15 mouse cellular contexts compared by ENCODE assay signal in the genomic region with DNA sequence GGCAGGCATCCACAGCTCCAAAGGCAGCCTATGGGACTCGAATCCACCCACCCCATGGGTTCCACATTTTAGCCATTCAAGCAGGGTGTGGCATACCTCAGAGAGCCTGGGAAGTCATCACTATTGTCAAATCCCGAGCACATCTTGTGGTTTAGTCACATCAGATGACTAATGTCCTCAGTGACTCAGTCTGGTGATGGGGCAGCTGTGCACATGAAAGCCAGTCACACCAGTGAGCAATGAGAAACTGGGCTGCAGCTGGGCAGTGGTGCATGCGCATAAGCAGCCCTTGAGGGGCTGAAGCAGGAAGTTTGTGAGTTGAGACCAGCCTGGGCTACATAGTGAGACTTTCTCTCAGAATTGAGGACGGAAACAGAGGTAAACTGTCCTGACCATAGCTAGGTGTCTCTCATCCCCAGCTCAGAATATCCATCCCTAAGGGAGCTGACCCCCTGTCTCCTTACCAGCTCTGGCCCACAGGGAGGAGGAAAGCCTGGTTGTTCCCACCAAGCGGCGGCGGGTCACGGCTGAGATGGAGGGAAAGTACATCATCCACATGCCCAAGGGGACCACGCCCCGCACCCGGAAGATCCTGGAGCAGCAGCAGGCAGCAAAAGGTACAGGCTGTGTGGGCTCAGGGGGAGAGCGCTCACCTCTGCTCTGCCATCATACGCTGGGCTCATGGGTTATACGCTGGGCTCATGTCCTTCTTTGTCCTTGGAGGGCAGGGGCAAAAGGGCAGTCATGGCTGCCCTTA. TPM values are rescaled to one million over a fixed set of nuclear protein-coding genes. Genes with fewer than 3 reads are reported as not detected.
DNase-seq lines count a peak whose midpoint lies in the region; ATAC-seq and TF ChIP-seq lines count a peak whose summit lies in the region.
"Had no signal": no experiment of that assay in that cellular context is flagged by ENCODE, and none has a peak within 500 bp of the region (broad histone marks: within the 10 kb centered on the region; RNA-seq: fewer than 3 reads in every experiment).

No protein-coding gene starts in this region.

- H3K9ac ChIP-seq in stomach, embryonic 15.5 days: no peak overlapping the region
- no peak overlapping the region for H3K9ac ChIP-seq in stomach, postnatal 0 days (ENCODE audit: low read length)
- H3K9ac ChIP-seq: hindbrain, embryonic 12.5 days; neural tube, embryonic 15.5 days had no signal

- H3K4me2 ChIP-seq in stomach, embryonic 15.5 days: no peak overlapping the region
- no peak overlapping the region for H3K4me2 ChIP-seq in stomach, postnatal 0 days (replicated peaks; ENCODE audit: low read depth)
- H3K4me2 ChIP-seq: hindbrain, embryonic 12.5 days; neural tube, embryonic 15.5 days had no signal

- TF ChIP-seq CTCF in stomach, postnatal 0 days (IDR thresholded peaks at IDR 0.05; ENCODE audit: low read depth): no peak

- H3K79me2 ChIP-seq in macrophage (ENCODE audit: inconsistent target): peaks cover 46% of the 10 kb centered on the region

- H3K36me3 ChIP-seq in stomach, embryonic 15.5 days: peaks cover 45% of the 10 kb centered on the region
- H3K36me3 ChIP-seq in stomach, postnatal 0 days (ENCODE audit: control insufficient read depth, insufficient read depth, low read length): peaks cover 20% of the 10 kb centered on the region
- peaks cover 32% of the 10 kb centered on the region for H3K36me3 ChIP-seq in macrophage (ENCODE audit: inconsistent target)

- H3K4me1 ChIP-seq in stomach, embryonic 15.5 days: no peaks in the 10 kb centered on the region
- H3K4me1 ChIP-seq in stomach, postnatal 0 days (replicated peaks; ENCODE audit: control insufficient read depth, insufficient read depth): no peaks in the 10 kb centered on the region
- H3K4me1 ChIP-seq: hindbrain, embryonic 12.5 days; neural tube, embryonic 15.5 days had no signal

- DNase-seq in stomach, postnatal 0 days (ENCODE audit: low spot score): no peak
- peak; percentile 41 for DNase-seq in NIH3T3 (ENCODE audit: low read depth)
- no peak for DNase-seq in kidney, adult 18-20 months
- no peak for DNase-seq in frontal cortex, adult 2 months (ENCODE audit: extremely low spot score in 1 of 2, low spot score in 1 of 2)
- no peak for DNase-seq in MN1 (ENCODE audit: low spot score)
- DNase-seq: kidney, adult 11 months; lung, postnatal 14 days; right cerebral cortex, postnatal 25 days; thymus, postnatal 36 days had no signal

- 89% methylated on average over 14 of the region's 14 CpGs for WGBS in stomach, embryonic 15.5 days
- 85% methylated on average over 14 of the region's 14 CpGs for WGBS in stomach, postnatal 0 days
- 76% methylated on average over 14 of the region's 14 CpGs for WGBS in macrophage (ENCODE audit: missing documents)

- H3K4me3 ChIP-seq in stomach, embryonic 15.5 days (replicated peaks): no peak overlapping the region
- H3K4me3 ChIP-seq in stomach, postnatal 0 days (ENCODE audit: low read depth, low read length): no peak overlapping the region
- peak overlapping the region; percentile 34 for H3K4me3 ChIP-seq in macrophage (ENCODE audit: inconsistent target)
- H3K4me3 ChIP-seq: hindbrain, embryonic 12.5 days; neural tube, embryonic 15.5 days had no signal

- 0 out of 2 replicates have a peak, but pooled peaks have one; percentile 9 for ATAC-seq in stomach, embryonic 15.5 days (ENCODE audit: insufficient read depth, low FRiP score, low read depth)
- ATAC-seq in stomach, postnatal 0 days (ENCODE audit: low FRiP score, low TSS enrichment): no peak
- ATAC-seq: midbrain, embryonic 16.5 days had no signal

- no peaks in the 10 kb centered on the region for H3K9me3 ChIP-seq in stomach, embryonic 15.5 days
- H3K9me3 ChIP-seq in stomach, postnatal 0 days (ENCODE audit: control insufficient read depth, low read length): no peaks in the 10 kb centered on the region
- H3K9me3 ChIP-seq: hindbrain, embryonic 12.5 days; neural tube, embryonic 15.5 days had no signal

- no peak overlapping the region for H3K27ac ChIP-seq in stomach, embryonic 15.5 days
- H3K27ac ChIP-seq in stomach, postnatal 0 days (replicated peaks): no peak overlapping the region
- peak overlapping the region; percentile 96 for H3K27ac ChIP-seq in macrophage
- H3K27ac ChIP-seq: hindbrain, embryonic 12.5 days; neural tube, embryonic 15.5 days had no signal

- no peak for TF ChIP-seq EP300 in stomach, postnatal 0 days (optimal IDR thresholded peaks at IDR 0.05)

- no peaks in the 10 kb centered on the region for H3K27me3 ChIP-seq in stomach, embryonic 15.5 days (replicated peaks)
- H3K27me3 ChIP-seq in stomach, postnatal 0 days (ENCODE audit: control insufficient read depth, insufficient read depth, low read length): no peaks in the 10 kb centered on the region
- H3K27me3 ChIP-seq: hindbrain, embryonic 12.5 days; neural tube, embryonic 15.5 days had no signal

RNA-seq across cellular contexts. Expression of a gene that starts 17.1 kb away (rescaled TPM):
- 77.7 and 82.3 TPM in 2 replicates for polyA plus RNA-seq in stomach, embryonic 15.5 days (2015; fragmentation: Nextera tagmentation; extraction: Ambion mirVana)
- polyA plus RNA-seq in stomach, postnatal 0 days (2015; fragmentation: Nextera tagmentation; extraction: Ambion mirVana): 42.6 and 46.5 TPM in 2 replicates
- 100 to 1,000 TPM in 2 of 26 experiments, 10 to 100 TPM in 24; 29.4 to 150 (median 57.0) TPM for total RNA-seq in macrophage (2018; cell fraction: chromatin; rRNA removed)
- 100 to 1,000 TPM in 2 of 26 experiments, 10 to 100 TPM in 24; 53.4 to 103 (median 69.7) TPM for total RNA-seq in macrophage (2018; cell fraction: cytosol; rRNA removed)
- total RNA-seq in macrophage (2018; cell fraction: nucleus; rRNA removed): 100 to 1,000 TPM in 1 of 26 experiments, 10 to 100 TPM in 25; 35.5 to 146 (median 51.3) TPM
- 53.1 to 77.4 TPM (median 77.2 TPM) in 3 replicates for polyA plus RNA-seq in macrophage (2018)
- 114 and 122 TPM in 2 replicates for polyA plus RNA-seq in frontal cortex, adult 2 months (2012; rRNA removed)

RNA-seq across cellular contexts. Expression of a gene that starts 21.3 kb away (rescaled TPM):
- polyA plus RNA-seq in stomach, embryonic 15.5 days (2015; fragmentation: Nextera tagmentation; extraction: Ambion mirVana): 21.0 and 23.4 TPM in 2 replicates
- 11.4 TPM in 2 replicates for polyA plus RNA-seq in stomach, postnatal 0 days (2015; fragmentation: Nextera tagmentation; extraction: Ambion mirVana)
- total RNA-seq in macrophage (2018; cell fraction: chromatin; rRNA removed): 100 to 1,000 TPM in 2 of 26 experiments, 10 to 100 TPM in 24; 26.0 to 115 (median 53.9) TPM
- total RNA-seq in macrophage (2018; cell fraction: cytosol; rRNA removed): 100 to 1,000 TPM in 1 of 26 experiments, 10 to 100 TPM in 25; 43.9 to 103 (median 66.5) TPM
- total RNA-seq in macrophage (2018; cell fraction: nucleus; rRNA removed): 100 to 1,000 TPM in 1 of 26 experiments, 10 to 100 TPM in 25; 37.3 to 104 (median 52.1) TPM
- 71.9 to 183 TPM (median 75.3 TPM) in 3 replicates for polyA plus RNA-seq in macrophage (2018)
- polyA plus RNA-seq in frontal cortex, adult 2 months (2012; rRNA removed): 32.0 and 32.3 TPM in 2 replicates

RNA-seq across cellular contexts. Expression of a gene that starts 21.3 kb away (rescaled TPM):
- 77.5 and 81.0 TPM in 2 replicates for polyA plus RNA-seq in stomach, embryonic 15.5 days (2015; fragmentation: Nextera tagmentation; extraction: Ambion mirVana)
- 117 and 128 TPM in 2 replicates for polyA plus RNA-seq in stomach, postnatal 0 days (2015; fragmentation: Nextera tagmentation; extraction: Ambion mirVana)
- 100 to 1,000 TPM in 8 of 26 experiments, 10 to 100 TPM in 18; 28.2 to 280 (median 84.8) TPM for total RNA-seq in macrophage (2018; cell fraction: chromatin; rRNA removed)
- 1,000 to 10,000 TPM in 13 of 26 experiments, 100 to 1,000 TPM in 13; 457 to 1,682 (median 872) TPM for total RNA-seq in macrophage (2018; cell fraction: cytosol; rRNA removed)
- 1,000 to 10,000 TPM in 7 of 26 experiments, 100 to 1,000 TPM in 19; 221 to 1,721 (median 759) TPM for total RNA-seq in macrophage (2018; cell fraction: nucleus; rRNA removed)
- polyA plus RNA-seq in macrophage (2018): 1,098 to 2,092 TPM (median 1,493 TPM) in 3 replicates
- polyA plus RNA-seq in frontal cortex, adult 2 months (2012; rRNA removed): 933 and 972 TPM in 2 replicates

RNA-seq across cellular contexts. Expression of a gene that starts 51.2 kb away (rescaled TPM):
- 0.67 and 0.86 TPM in 2 replicates for polyA plus RNA-seq in stomach, embryonic 15.5 days (2015; fragmentation: Nextera tagmentation; extraction: Ambion mirVana)
- polyA plus RNA-seq in stomach, postnatal 0 days (2015; fragmentation: Nextera tagmentation; extraction: Ambion mirVana): 0.23 and 0.39 TPM in 2 replicates
- total RNA-seq in macrophage (2018; cell fraction: chromatin; rRNA removed): under 1 TPM in 14 of 26 experiments, not detected in 12; 0.25 to 0.86 (median 0.51) TPM
- not detected for total RNA-seq in macrophage (2018; cell fraction: cytosol; rRNA removed)
- total RNA-seq in macrophage (2018; cell fraction: nucleus; rRNA removed): under 1 TPM in 5 of 26 experiments, not detected in 21; 0.17 to 0.41 (median 0.30) TPM
- 0.04 TPM in 1 of 3 replicates, not detected in the others for polyA plus RNA-seq in macrophage (2018)
- polyA plus RNA-seq in frontal cortex, adult 2 months (2012; rRNA removed): 0.44 and 0.66 TPM in 2 replicates
- total RNA-seq: liver, adult 2 months had no signal
- polyA plus RNA-seq: liver, adult 2 months had no signal
